Mouse (Mus musculus): Measurements from ENCODE around the gene Nup160.

DNA sequence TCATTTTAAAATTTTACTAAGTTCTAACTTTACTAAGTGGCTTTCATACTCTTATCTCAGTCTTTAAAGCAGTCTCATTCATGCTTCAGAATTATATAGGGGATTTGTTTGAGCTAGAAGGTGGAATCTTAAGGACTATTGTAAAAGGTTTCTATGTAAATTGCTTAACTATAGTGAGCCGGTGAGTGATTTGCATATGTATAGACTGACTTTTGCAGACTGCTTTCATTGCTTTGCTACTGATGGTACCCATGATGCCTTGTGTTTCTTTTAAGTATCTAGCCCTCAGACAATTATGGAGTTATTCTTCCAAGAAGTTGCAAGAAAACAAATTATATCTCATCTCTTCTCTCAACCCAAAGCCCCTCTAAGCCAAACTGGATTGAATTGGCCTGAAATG, 31.5 kb downstream of the Nup160 start:
- TF ChIP-seq CTCF (IDR thresholded peaks at IDR 0.05; ENCODE audit: borderline replicate concordance, insufficient read depth, low read length) (no peak), POLR2A (IDR thresholded peaks at IDR 0.05; ENCODE audit: low read depth, low read length) (no peak)

Data from embryonic fibroblast, embryonic 13.5 days (primary cell).